Mouse (Mus musculus): Measurements from ENCODE around the gene Plekhb2.

- TF ChIP-seq POLR2A (IDR thresholded peaks at IDR 0.05; ENCODE audit: low read depth, low read length) (no peak), CTCF (IDR thresholded peaks at IDR 0.05; ENCODE audit: borderline replicate concordance, insufficient read depth, low read length) (no peak)
Measured at GRCm38 (mm10) chr1:34822746-34823145, 27.0 kb upstream of the Plekhb2 start.
